Mouse (Mus musculus): Measurements from ENCODE around the gene Rere. TPM values are rescaled to one million over a fixed set of nuclear protein-coding genes. Genes with fewer than 3 reads are reported as not detected.

Rere gene
- total RNA-seq, 1 experiment from 2014 or later, result 177 TPM

Other genes starting within 250 kb of the Rere start
- gene Gpr157, start 194.3 kb upstream of the Rere start, total RNA-seq (2021), result 1.1 and 1.7 TPM in 2 replicates
- 2.3 and 3.6 TPM in 2 replicates for gene Slc2a5, start 162.4 kb upstream of the Rere start, total RNA-seq (2021)
- gene Slc2a7, start 132.7 kb upstream of the Rere start, total RNA-seq (2021), result not detected in 2 replicates
- gene Car6, start 80.3 kb upstream of the Rere start, total RNA-seq (2021), result 1.1 and 1.3 TPM in 2 replicates
- 428 and 430 TPM in 2 replicates for gene Eno1, start 44.9 kb upstream of the Rere start, total RNA-seq (2021)

Data from adrenal gland, postnatal 25 days (tissue).